Mouse (Mus musculus) liver, postnatal 0 days (tissue): ENCODE results near the gene Kif17. TPM values are rescaled to one million over a fixed set of nuclear protein-coding genes. Genes with fewer than 3 reads are reported as not detected.

Experiments used
- ATAC-seq: fragments of 200-750 bp; cut with Nextera tagmentation; 2 replicates; pipeline ENCODE4 v1.8.0; 2017; ENCODE audit warnings: mild to moderate bottlenecking, moderate library complexity
- DNase-seq: peaks from one replicate; pipeline ENCODE4 v3.0.0-alpha.2; 2016
- H3K27ac ChIP-seq: fragments of 300-500 bp; sonication (generic); 2 replicates; pipeline ENCODE4 v1.5.1; 2014; ENCODE audit warnings: antibody characterized with exemption, moderate library complexity, mild to moderate bottlenecking, low read depth
- H3K27me3 ChIP-seq: fragments of 300-500 bp; sonication (generic); 2 replicates; pipeline ENCODE4 v1.6.1; 2014; ENCODE audit warnings: low read length, control low read depth, mixed read lengths; ENCODE audit not compliant: insufficient read depth
- H3K36me3 ChIP-seq: fragments of 300-500 bp; sonication (generic); replicated peaks from 2 replicates; pipeline ENCODE4 v1.6.1; 2014; ENCODE audit warnings: mild to moderate bottlenecking, control low read depth, low read length, moderate library complexity, mixed read lengths; ENCODE audit not compliant: insufficient read depth
- H3K4me1 ChIP-seq: fragments of 300-500 bp; sonication (generic); 2 replicates; pipeline ENCODE4 v1.6.1; 2014; ENCODE audit warnings: antibody characterized with exemption, mild to moderate bottlenecking, control low read depth; ENCODE audit not compliant: insufficient read depth
- H3K4me2 ChIP-seq: fragments of 300-500 bp; sonication (generic); 2 replicates; pipeline ENCODE4 v1.6.1; 2014; ENCODE audit warnings: low read depth, mild to moderate bottlenecking, low read length, moderate library complexity, mixed read lengths
- H3K4me3 ChIP-seq: fragments of 300-500 bp; sonication (generic); 2 replicates; pipeline ENCODE4 v1.5.1; 2014; ENCODE audit warnings: low read depth, low read length
- H3K9ac ChIP-seq: fragments of 300-500 bp; sonication (generic); replicated peaks from 2 replicates; pipeline ENCODE4 v1.6.1; 2014; ENCODE audit warnings: mild to moderate bottlenecking, moderate library complexity
- H3K9me3 ChIP-seq: fragments of 300-500 bp; sonication (generic); 2 replicates; pipeline ENCODE4 v1.6.1; 2016; ENCODE audit warnings: mild to moderate bottlenecking, control low read depth, low read length, mixed read lengths
- CTCF ChIP-seq: sonication (generic); IDR thresholded peaks from 2 replicates; pipeline ENCODE4 v1.5.1; 2016; ENCODE audit warnings: antibody characterized with exemption, low read depth
- EP300 ChIP-seq: IDR thresholded peaks from 2 replicates; pipeline ENCODE4 v1.6.1; 2016; ENCODE audit warnings: antibody characterized with exemption, low read depth, mild to moderate bottlenecking
- WGBS: fragments of 180-500 bp; shearing (Covaris S2); extraction: QIAGEN DNeasy Blood & Tissue Kit; methylation state at CpG from one replicate; pipeline ENCODE4 v1.1.7; 2014; ENCODE audit not compliant: insufficient replicate concordance; 5-methylcytosine and 5-hydroxymethylcytosine counted together
- polyA plus RNA-seq: library from polyadenylated mRNA; unstranded; fragments of >200 nt; fragmentation: Nextera tagmentation; extraction: Ambion mirVana; gene quantifications from 2 replicates; pipeline ENCODE4 v1.2.1, GENCODE M21; 2015

Kif17 gene
- polyA plus RNA-seq, 1 experiment from 2014 or later, result 0.08 TPM

DNA sequence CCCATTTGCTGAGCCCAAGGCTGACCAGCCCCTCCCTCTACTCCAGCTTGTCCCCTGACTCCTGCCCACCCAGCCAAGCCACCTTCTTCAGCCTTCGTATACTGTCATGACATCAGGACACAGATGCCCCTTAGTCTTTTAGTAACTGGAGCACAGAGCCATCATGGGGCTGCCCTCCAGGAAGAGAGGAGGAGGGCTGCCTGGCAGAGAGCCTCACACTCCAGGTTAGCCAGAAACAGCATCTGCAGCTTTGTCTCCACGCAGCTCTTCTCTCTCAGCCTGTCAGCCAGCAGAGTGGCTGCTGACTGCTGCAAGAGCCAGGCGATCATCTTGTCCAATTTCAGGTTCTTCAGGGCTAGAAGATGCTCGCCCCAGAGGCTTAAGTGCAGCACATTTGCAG, 63.6 kb downstream of the Kif17 start:
- Histone ChIP-seq H3K4me2 (no peak overlapping the region), H3K36me3 (peaks cover 79% of the 10 kb centered on the region), H3K27ac (no peak overlapping the region), H3K9ac (no peak overlapping the region), H3K9me3 (no peaks in the 10 kb centered on the region), H3K27me3 (no peaks in the 10 kb centered on the region), H3K4me1 (no peaks in the 10 kb centered on the region), H3K4me3 (no peak overlapping the region)
- ATAC-seq (no peak), DNase-seq (no peak)
- no peak for TF ChIP-seq EP300
- TF ChIP-seq CTCF, result no peak
- WGBS, result 85% methylated on average over 4 of the region's 4 CpGs

- Histone ChIP-seq H3K27ac (no peak overlapping the region), H3K4me3 (no peak overlapping the region), H3K4me2 (no peak overlapping the region), H3K36me3 (peaks cover 70% of the 10 kb centered on the region), H3K9ac (no peak overlapping the region), H3K9me3 (no peaks in the 10 kb centered on the region), H3K27me3 (no peaks in the 10 kb centered on the region), H3K4me1 (no peaks in the 10 kb centered on the region)
- ATAC-seq, result no peak
- TF ChIP-seq CTCF (peak; percentile 58), EP300 (no peak)
- 66% methylated on average over 9 of the region's 9 CpGs for WGBS
- DNase-seq, result no peak
Measured at GRCm38 (mm10) chr4:138315781-138316180, 65.5 kb downstream of the Kif17 start.

DNA sequence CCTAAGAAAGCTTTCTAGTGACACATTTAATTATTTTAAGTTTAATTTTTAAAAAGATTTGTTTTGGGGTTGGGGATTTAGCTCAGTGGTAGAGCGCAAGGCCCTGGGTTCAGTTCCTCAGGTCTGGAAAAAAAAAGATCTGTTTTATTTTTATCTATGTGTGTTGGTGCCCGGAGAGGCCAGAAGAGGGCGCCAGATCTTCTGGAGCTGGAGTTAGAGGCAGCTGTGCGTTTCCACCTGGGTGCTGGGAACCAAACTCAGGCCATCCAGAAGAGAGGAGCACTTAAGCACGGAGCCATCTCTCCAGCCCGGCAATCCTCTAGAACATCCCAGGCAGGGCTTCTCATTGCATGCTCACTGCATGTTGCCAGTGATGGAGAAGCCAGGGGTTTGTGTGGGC, 66.1 kb downstream of the Kif17 start:
- ATAC-seq, result no peak
- H3K9me3 ChIP-seq, result no peaks in the 10 kb centered on the region
- H3K36me3 ChIP-seq, result peaks cover 64% of the 10 kb centered on the region
- no peak overlapping the region for H3K27ac ChIP-seq
- H3K4me2 ChIP-seq, result no peak overlapping the region
- H3K4me3 ChIP-seq, result no peak overlapping the region
- WGBS, result 91% methylated on average over 6 of the region's 6 CpGs
- no peaks in the 10 kb centered on the region for H3K27me3 ChIP-seq
- DNase-seq, result no peak
- peak; percentile 40 for TF ChIP-seq CTCF
- TF ChIP-seq EP300, result no peak
- H3K4me1 ChIP-seq, result no peaks in the 10 kb centered on the region; the same call in 1 of the 2 replicates
- H3K9ac ChIP-seq, result no peak overlapping the region

- 57% methylated on average over 6 of the region's 6 CpGs for WGBS
- no peak overlapping the region for H3K4me3 ChIP-seq
- peaks cover 46% of the 10 kb centered on the region for H3K36me3 ChIP-seq
- DNase-seq, result peak; percentile 68
- peaks cover 2% of the 10 kb centered on the region; the same call in 1 of the 2 replicates for H3K4me1 ChIP-seq
- ATAC-seq, result peak; percentile 51
- H3K27me3 ChIP-seq, result no peaks in the 10 kb centered on the region
- no peak overlapping the region for H3K4me2 ChIP-seq
- no peak overlapping the region for H3K27ac ChIP-seq
- no peaks in the 10 kb centered on the region for H3K9me3 ChIP-seq
- no peak overlapping the region for H3K9ac ChIP-seq
- TF ChIP-seq CTCF, result peak; percentile 91
- no peak for TF ChIP-seq EP300
Measured at GRCm38 (mm10) chr4:138318509-138319266, 68.5 kb downstream of the Kif17 start.

GRCm38 (mm10) chr4:138319508-138319907, 69.3 kb downstream of the Kif17 start:
- Histone ChIP-seq H3K9me3 (no peaks in the 10 kb centered on the region), H3K4me1 (peaks cover 8% of the 10 kb centered on the region; the same call in 1 of the 2 replicates), H3K4me3 (no peak overlapping the region), H3K36me3 (peaks cover 39% of the 10 kb centered on the region), H3K27ac (no peak overlapping the region), H3K27me3 (no peaks in the 10 kb centered on the region), H3K4me2 (no peak overlapping the region), H3K9ac (no peak overlapping the region)
- peak; percentile 65 for ATAC-seq
- whole genome bisulfite sequencing, result 30% methylated on average over 10 of the region's 10 CpGs
- peak; percentile 88 for DNase-seq
- TF ChIP-seq EP300 (no peak), CTCF (peak; percentile 100)

GRCm38 (mm10) chr4:138320711-138321110, 70.5 kb downstream of the Kif17 start:
- Histone ChIP-seq H3K4me3 (no peak overlapping the region), H3K27ac (no peak overlapping the region), H3K27me3 (no peaks in the 10 kb centered on the region), H3K9me3 (no peaks in the 10 kb centered on the region), H3K4me1 (peaks cover 9% of the 10 kb centered on the region; the same call in 1 of the 2 replicates), H3K4me2 (no peak overlapping the region), H3K9ac (no peak overlapping the region), H3K36me3 (peaks cover 27% of the 10 kb centered on the region)
- TF ChIP-seq CTCF, result no peak
- TF ChIP-seq EP300, result no peak
- ATAC-seq (no peak), DNase-seq (no peak)
- WGBS, result 78% methylated on average over 11 of the region's 11 CpGs
